In the genomic region with DNA sequence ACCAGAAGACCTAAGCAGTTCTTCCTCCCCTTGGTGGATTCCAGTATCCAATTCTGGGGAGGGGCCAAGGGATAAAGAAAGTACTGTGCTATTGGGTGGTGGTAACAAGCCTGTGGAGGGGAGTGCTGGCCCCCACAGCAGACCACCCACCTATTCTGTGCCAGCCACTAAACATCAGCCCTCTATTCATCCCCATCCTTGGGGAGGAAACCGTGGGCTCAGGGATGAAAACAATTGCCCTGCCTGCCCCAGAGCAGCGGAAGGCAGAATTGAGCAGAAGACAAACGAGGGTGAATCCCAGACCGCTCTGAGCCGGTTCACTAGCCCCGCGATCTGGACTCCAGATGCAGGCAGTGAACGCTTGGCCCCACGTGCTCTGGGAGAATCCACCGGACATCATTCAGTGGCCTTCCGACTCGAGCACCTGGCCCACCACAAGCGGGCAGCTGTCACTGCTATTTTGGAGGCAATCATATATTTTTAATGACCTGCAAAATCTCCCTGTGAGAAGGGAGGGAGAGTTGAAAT, we compare ENCODE assay signal across 9 mouse cellular contexts.
DNase-seq lines count a peak whose midpoint lies in the region; ATAC-seq and TF ChIP-seq lines count a peak whose summit lies in the region.
"Had no signal": no experiment of that assay in that cellular context is flagged by ENCODE, and none has a peak within 500 bp of the region (broad histone marks: within the 10 kb centered on the region; RNA-seq: fewer than 3 reads in every experiment).

No protein-coding gene starts in this region.

- H3K9ac ChIP-seq in kidney, embryonic 14.5 days (ENCODE audit: low read depth, low read length): no peak overlapping the region
- no peak overlapping the region for H3K9ac ChIP-seq in embryonic facial prominence, embryonic 12.5 days
- H3K9ac ChIP-seq in limb, embryonic 11.5 days (ENCODE audit: low read length): no peak overlapping the region
- no peak overlapping the region for H3K9ac ChIP-seq in neural tube, embryonic 12.5 days
- H3K9ac ChIP-seq in heart, embryonic 12.5 days: no peak overlapping the region

- H3K27ac ChIP-seq in kidney, embryonic 14.5 days (ENCODE audit: low read depth, low read length): 0 out of 2 replicates have a peak overlapping the region, but pooled peaks have one; percentile 19
- no peak overlapping the region for H3K27ac ChIP-seq in kidney, adult 2 months (ENCODE audit: insufficient read depth, low read depth, low read length)
- H3K27ac ChIP-seq in embryonic facial prominence, embryonic 12.5 days: no peak overlapping the region
- no peak overlapping the region; the same call in 1 of the 2 replicates for H3K27ac ChIP-seq in limb, embryonic 11.5 days (replicated peaks; ENCODE audit: low read depth, low read length)
- H3K27ac ChIP-seq in neural tube, embryonic 12.5 days: no peak overlapping the region
- no peak overlapping the region for H3K27ac ChIP-seq in heart, embryonic 12.5 days (ENCODE audit: poor library complexity, severe bottlenecking)

- no peak for TF ChIP-seq CTCF in kidney, adult 2 months (conservative IDR thresholded peaks at IDR 0.05; ENCODE audit: insufficient read depth, insufficient read length, low read depth, low read length)

- H3K9me3 ChIP-seq in kidney, embryonic 14.5 days (ENCODE audit: control insufficient read depth, low read length): no peaks in the 10 kb centered on the region
- H3K9me3 ChIP-seq in embryonic facial prominence, embryonic 12.5 days: 0 out of 2 replicates have a peak, but pooled peaks cover 3% of the 10 kb centered on the region
- no peaks in the 10 kb centered on the region for H3K9me3 ChIP-seq in limb, embryonic 11.5 days (ENCODE audit: control insufficient read depth, low read length)
- H3K9me3 ChIP-seq in neural tube, embryonic 12.5 days: peaks cover 6% of the 10 kb centered on the region; the same call in 1 of the 2 replicates
- peaks cover 6% of the 10 kb centered on the region; the same call in 1 of the 2 replicates for H3K9me3 ChIP-seq in heart, embryonic 12.5 days (replicated peaks)

- H3K4me2 ChIP-seq in kidney, embryonic 14.5 days (replicated peaks; ENCODE audit: low read depth, low read length): no peak overlapping the region
- peak overlapping the region; percentile 26; the same call in 1 of the 2 replicates for H3K4me2 ChIP-seq in embryonic facial prominence, embryonic 12.5 days (replicated peaks)
- H3K4me2 ChIP-seq in limb, embryonic 11.5 days (ENCODE audit: low read depth, severe bottlenecking): peak overlapping the region; percentile 1; the same call in 1 of the 2 replicates
- H3K4me2 ChIP-seq in neural tube, embryonic 12.5 days (replicated peaks): peak overlapping the region; percentile 30; the same call in 1 of the 2 replicates
- no peak overlapping the region for H3K4me2 ChIP-seq in heart, embryonic 12.5 days

- ATAC-seq in kidney, embryonic 14.5 days (ENCODE audit: low FRiP score, low TSS enrichment): peak; percentile 80
- no peak for ATAC-seq in embryonic facial prominence, embryonic 12.5 days (ENCODE audit: insufficient number of reproducible peaks, insufficient read depth, low FRiP score, low TSS enrichment)
- ATAC-seq in limb, embryonic 11.5 days (ENCODE audit: insufficient number of reproducible peaks, low FRiP score, low TSS enrichment, low read depth): peak; percentile 60
- ATAC-seq in neural tube, embryonic 12.5 days (ENCODE audit: low FRiP score, low read depth): peak; percentile 86
- ATAC-seq in granulocyte monocyte progenitor cell, adult 5-6 weeks (replicated peaks; ENCODE audit: poor library complexity, severe bottlenecking): no peak
- ATAC-seq in heart, embryonic 12.5 days (ENCODE audit: insufficient number of reproducible peaks, low FRiP score): no peak

- TF ChIP-seq POLR2A in kidney, adult 2 months (IDR thresholded peaks at IDR 0.05; ENCODE audit: low read depth, low read length): no peak

- no peaks in the 10 kb centered on the region for H3K4me1 ChIP-seq in kidney, embryonic 14.5 days (ENCODE audit: control insufficient read depth, insufficient read depth, low read length)
- no peaks in the 10 kb centered on the region for H3K4me1 ChIP-seq in kidney, adult 2 months (ENCODE audit: control insufficient read depth, insufficient read depth, low read length)
- H3K4me1 ChIP-seq in embryonic facial prominence, embryonic 12.5 days: peaks cover 9% of the 10 kb centered on the region; the same call in 1 of the 2 replicates
- H3K4me1 ChIP-seq in limb, embryonic 11.5 days (ENCODE audit: control insufficient read depth, insufficient read depth, low read length): peaks cover 4% of the 10 kb centered on the region; the same call in 1 of the 2 replicates
- peaks cover 10% of the 10 kb centered on the region for H3K4me1 ChIP-seq in neural tube, embryonic 12.5 days
- H3K4me1 ChIP-seq in heart, embryonic 12.5 days (replicated peaks): peaks cover 3% of the 10 kb centered on the region

- 6% methylated on average over 13 of the region's 13 CpGs for WGBS in kidney, embryonic 14.5 days
- WGBS in kidney, adult 2 months: 22% methylated on average over 13 of the region's 13 CpGs
- 11% methylated on average over 13 of the region's 13 CpGs for WGBS in embryonic facial prominence, embryonic 12.5 days
- WGBS in limb, embryonic 11.5 days: 8% methylated on average over 13 of the region's 13 CpGs
- 1% methylated on average over 13 of the region's 13 CpGs for WGBS in neural tube, embryonic 12.5 days
- 23% methylated on average over 13 of the region's 13 CpGs for WGBS in heart, embryonic 12.5 days

- no peak for DNase-seq in kidney, adult 2 months
- peak; percentile 63 for DNase-seq in limb, embryonic 11.5 days (ENCODE audit: low spot score)
- DNase-seq in thymus, postnatal 25 days: no peak

- H3K27me3 ChIP-seq in kidney, embryonic 14.5 days (ENCODE audit: control insufficient read depth, insufficient read depth, low read length): no peaks in the 10 kb centered on the region
- no peaks in the 10 kb centered on the region for H3K27me3 ChIP-seq in kidney, adult 2 months (replicated peaks; ENCODE audit: control insufficient read depth, insufficient read depth, low read length)
- no peaks in the 10 kb centered on the region for H3K27me3 ChIP-seq in embryonic facial prominence, embryonic 12.5 days
- H3K27me3 ChIP-seq in limb, embryonic 11.5 days (ENCODE audit: control insufficient read depth, insufficient read depth, low read length): no peaks in the 10 kb centered on the region
- no peaks in the 10 kb centered on the region for H3K27me3 ChIP-seq in neural tube, embryonic 12.5 days (replicated peaks)
- H3K27me3 ChIP-seq in heart, embryonic 12.5 days (replicated peaks): peaks cover 74% of the 10 kb centered on the region

- H3K4me3 ChIP-seq in kidney, embryonic 14.5 days (ENCODE audit: low read length): no peak overlapping the region
- no peak overlapping the region for H3K4me3 ChIP-seq in kidney, adult 2 months (ENCODE audit: insufficient read depth, low read depth, low read length)
- H3K4me3 ChIP-seq in embryonic facial prominence, embryonic 12.5 days: no peak overlapping the region
- H3K4me3 ChIP-seq in limb, embryonic 11.5 days (ENCODE audit: low read depth, low read length): no peak overlapping the region
- H3K4me3 ChIP-seq in neural tube, embryonic 12.5 days: no peak overlapping the region
- H3K4me3 ChIP-seq in heart, embryonic 12.5 days: no peak overlapping the region
- H3K4me3 ChIP-seq: erythroblast, embryonic 14.5 days had no signal

- no peaks in the 10 kb centered on the region for H3K36me3 ChIP-seq in kidney, embryonic 14.5 days (ENCODE audit: control insufficient read depth, insufficient read depth, low read length)
- no peaks in the 10 kb centered on the region for H3K36me3 ChIP-seq in kidney, adult 2 months (ENCODE audit: control insufficient read depth, insufficient read depth, low read length)
- H3K36me3 ChIP-seq in embryonic facial prominence, embryonic 12.5 days: no peaks in the 10 kb centered on the region
- H3K36me3 ChIP-seq in limb, embryonic 11.5 days (ENCODE audit: control insufficient read depth, insufficient read depth, low read length): no peaks in the 10 kb centered on the region
- no peaks in the 10 kb centered on the region for H3K36me3 ChIP-seq in neural tube, embryonic 12.5 days
- no peaks in the 10 kb centered on the region for H3K36me3 ChIP-seq in heart, embryonic 12.5 days

Comparison
In these comparisons a context has a peak if more than half of its experiments do, and no peak if none do; other contexts are left out.
1. ATAC-seq: peak in kidney, embryonic 14.5 days (single experiment), limb, embryonic 11.5 days (single experiment) and neural tube, embryonic 12.5 days (single experiment); none in embryonic facial prominence, embryonic 12.5 days (single experiment), granulocyte monocyte progenitor cell, adult 5-6 weeks (single experiment) and heart, embryonic 12.5 days (single experiment).
2. H3K4me2 ChIP-seq: peak in embryonic facial prominence, embryonic 12.5 days (single experiment), limb, embryonic 11.5 days (single experiment) and neural tube, embryonic 12.5 days (single experiment); none in kidney, embryonic 14.5 days (single experiment) and heart, embryonic 12.5 days (single experiment).